Mouse (Mus musculus): ENCODE measurements around the gene Adssl1. TPM values are rescaled to one million over a fixed set of nuclear protein-coding genes. Genes with fewer than 3 reads are reported as not detected.

Gene Adssl1
- polyA plus RNA-seq, 1 experiment from 2014 or later: 4.7 TPM

DNA sequence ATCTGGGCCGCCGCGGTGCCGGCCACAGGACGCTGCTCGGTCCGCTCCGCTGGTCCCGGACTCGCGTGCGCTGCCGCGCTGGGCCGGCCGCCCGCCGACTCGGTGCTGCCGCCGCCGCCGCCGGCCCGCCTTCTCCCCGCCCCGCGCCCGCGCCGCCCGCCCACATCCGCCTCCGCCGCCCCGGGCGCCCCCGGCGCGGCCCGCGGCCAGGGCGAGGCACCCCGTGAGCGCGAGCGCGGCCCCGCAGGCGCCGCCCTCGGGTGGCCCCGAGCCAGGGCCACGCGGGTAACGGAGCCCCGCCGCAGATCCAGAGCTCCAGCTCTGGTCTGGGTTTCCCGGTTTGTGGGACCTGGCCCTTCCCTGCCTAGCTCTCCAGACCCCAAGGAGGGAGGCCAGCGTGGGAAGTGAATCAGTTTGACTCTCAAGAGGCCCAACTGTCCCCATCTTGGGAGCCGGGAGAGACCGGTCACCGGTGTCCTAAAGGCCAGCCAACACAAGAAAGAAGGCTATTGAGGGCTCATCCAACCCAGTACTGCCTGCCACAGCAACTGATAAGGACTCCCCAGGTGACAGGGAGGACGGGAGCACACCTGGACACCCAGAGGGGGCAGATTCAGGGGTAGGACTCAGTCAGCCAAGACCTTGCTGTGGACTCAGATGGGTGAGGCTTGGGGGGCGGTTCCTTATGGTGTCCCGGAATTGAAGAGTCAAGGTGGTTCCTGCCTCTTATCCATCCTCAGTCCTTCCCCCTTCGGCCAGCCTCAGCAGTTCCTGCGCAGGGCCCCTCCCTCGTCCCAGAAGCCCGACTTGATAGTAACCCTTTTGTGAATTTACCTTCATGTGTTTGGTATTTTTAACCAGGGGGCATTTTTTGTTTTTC, 54.5 kb downstream of the Adssl1 start, which contains the start of gene Akt1:
Akt1 (minus strand) TSS at position 753 of the 880 bp plus-strand sequence.
- H3K4me1 ChIP-seq (replicated peaks; ENCODE audit: control insufficient read depth, insufficient read depth): peaks cover 18% of the 10 kb centered on the region
- under 1% methylated on average over 39 of the region's 70 CpGs for WGBS
- no peak for TF ChIP-seq EP300 (optimal IDR thresholded peaks at IDR 0.05)
- no peak for TF ChIP-seq CTCF (IDR thresholded peaks at IDR 0.05; ENCODE audit: low read depth)

GRCm38 (mm10) chr12:112675245-112676035, 55.6 kb downstream of the Adssl1 start:
- Histone ChIP-seq H3K9ac (ENCODE audit: low read length) (peak overlapping the region; percentile 31; the same call in 1 of the 2 replicates), H3K36me3 (ENCODE audit: control insufficient read depth, insufficient read depth, low read length) (0 out of 2 replicates have a peak, but pooled peaks cover 3% of the 10 kb centered on the region), H3K9me3 (ENCODE audit: control insufficient read depth, low read length) (no peaks in the 10 kb centered on the region), H3K4me2 (replicated peaks; ENCODE audit: low read depth) (peak overlapping the region; percentile 80), H3K4me1 (replicated peaks; ENCODE audit: control insufficient read depth, insufficient read depth) (peaks cover 18% of the 10 kb centered on the region), H3K4me3 (ENCODE audit: low read depth, low read length) (peak overlapping the region; percentile 96), H3K27ac (replicated peaks) (peak overlapping the region; percentile 99), H3K27me3 (ENCODE audit: control insufficient read depth, insufficient read depth, low read length) (no peaks in the 10 kb centered on the region)
- DNase-seq (ENCODE audit: low spot score) (peak; percentile 84), ATAC-seq (ENCODE audit: low FRiP score, low TSS enrichment) (0 out of 2 replicates have a peak, but pooled peaks have one; percentile 14)
- 16% methylated on average over 18 of the region's 18 CpGs for WGBS
- TF ChIP-seq CTCF (IDR thresholded peaks at IDR 0.05; ENCODE audit: low read depth): peak; percentile 91
- TF ChIP-seq EP300 (optimal IDR thresholded peaks at IDR 0.05): no peak

More for the DNA sequence above, 54.5 kb downstream of the Adssl1 start, which contains the start of gene Akt1:
- peak within 1 kb of the TSS; percentile 99 for H3K9ac ChIP-seq (ENCODE audit: low read length)
- H3K36me3 ChIP-seq (ENCODE audit: control insufficient read depth, insufficient read depth, low read length): 0 out of 2 replicates have a peak, but pooled peaks cover 8% of the 10 kb centered on the region
- H3K4me3 ChIP-seq (ENCODE audit: low read depth, low read length): peak within 1 kb of the TSS; percentile 96
- ATAC-seq (ENCODE audit: low FRiP score, low TSS enrichment) (peak; percentile 14), DNase-seq (ENCODE audit: low spot score) (peak; percentile 77)
- peak within 1 kb of the TSS; percentile 99 for H3K27ac ChIP-seq (replicated peaks)
- no peaks in the 10 kb centered on the region for H3K27me3 ChIP-seq (ENCODE audit: control insufficient read depth, insufficient read depth, low read length)
- peak within 1 kb of the TSS; percentile 80 for H3K4me2 ChIP-seq (replicated peaks; ENCODE audit: low read depth)
- no peaks in the 10 kb centered on the region for H3K9me3 ChIP-seq (ENCODE audit: control insufficient read depth, low read length)

- DNase-seq (ENCODE audit: low spot score) (no peak), ATAC-seq (ENCODE audit: low FRiP score, low TSS enrichment) (no peak)
- TF ChIP-seq EP300 (optimal IDR thresholded peaks at IDR 0.05): no peak
- TF ChIP-seq CTCF (IDR thresholded peaks at IDR 0.05; ENCODE audit: low read depth): no peak
- Histone ChIP-seq H3K9me3 (ENCODE audit: control insufficient read depth, low read length) (no peaks in the 10 kb centered on the region), H3K4me2 (replicated peaks; ENCODE audit: low read depth) (no peak overlapping the region), H3K9ac (ENCODE audit: low read length) (no peak overlapping the region), H3K27ac (replicated peaks) (no peak overlapping the region), H3K4me3 (ENCODE audit: low read depth, low read length) (no peak overlapping the region), H3K4me1 (replicated peaks; ENCODE audit: control insufficient read depth, insufficient read depth) (peaks cover 10% of the 10 kb centered on the region), H3K27me3 (ENCODE audit: control insufficient read depth, insufficient read depth, low read length) (no peaks in the 10 kb centered on the region), H3K36me3 (ENCODE audit: control insufficient read depth, insufficient read depth, low read length) (peaks cover 4% of the 10 kb centered on the region; the same call in 1 of the 2 replicates)
- WGBS: 35% methylated on average over 5 of the region's 5 CpGs
These were observed 57.2 kb downstream of the Adssl1 start for GRCm38 (mm10) chr12:112677076-112677475.

GRCm38 (mm10) chr12:112677943-112678554, 58.2 kb downstream of the Adssl1 start:
- no peak for DNase-seq (ENCODE audit: low spot score)
- H3K9ac ChIP-seq (ENCODE audit: low read length): peak overlapping the region; percentile 87
- H3K4me2 ChIP-seq (replicated peaks; ENCODE audit: low read depth): peak overlapping the region; percentile 95
- H3K36me3 ChIP-seq (ENCODE audit: control insufficient read depth, insufficient read depth, low read length): peaks cover 4% of the 10 kb centered on the region; the same call in 1 of the 2 replicates
- peaks cover 4% of the 10 kb centered on the region; the same call in 1 of the 2 replicates for H3K4me1 ChIP-seq (replicated peaks; ENCODE audit: control insufficient read depth, insufficient read depth)
- H3K4me3 ChIP-seq (ENCODE audit: low read depth, low read length): peak overlapping the region; percentile 72
- no peak for ATAC-seq (ENCODE audit: low FRiP score, low TSS enrichment)
- H3K9me3 ChIP-seq (ENCODE audit: control insufficient read depth, low read length): no peaks in the 10 kb centered on the region
- peak overlapping the region; percentile 97 for H3K27ac ChIP-seq (replicated peaks)
- WGBS: 30% methylated on average over 19 of the region's 19 CpGs
- H3K27me3 ChIP-seq (ENCODE audit: control insufficient read depth, insufficient read depth, low read length): no peaks in the 10 kb centered on the region
- TF ChIP-seq EP300 (optimal IDR thresholded peaks at IDR 0.05) (no peak), CTCF (IDR thresholded peaks at IDR 0.05; ENCODE audit: low read depth) (no peak; the same call in 1 of the 2 replicates)

- H3K36me3 ChIP-seq (ENCODE audit: control insufficient read depth, insufficient read depth, low read length): peaks cover 4% of the 10 kb centered on the region; the same call in 1 of the 2 replicates
- H3K9me3 ChIP-seq (ENCODE audit: control insufficient read depth, low read length): no peaks in the 10 kb centered on the region
- TF ChIP-seq EP300 (optimal IDR thresholded peaks at IDR 0.05): no peak
- TF ChIP-seq CTCF (IDR thresholded peaks at IDR 0.05; ENCODE audit: low read depth): peak; percentile 59; the same call in 1 of the 2 replicates
- WGBS: under 1% methylated on average over 46 of the region's 60 CpGs
- DNase-seq (ENCODE audit: low spot score) (peak; percentile 88), ATAC-seq (ENCODE audit: low FRiP score, low TSS enrichment) (peak; percentile 61)
- H3K9ac ChIP-seq (ENCODE audit: low read length): peak within 1 kb of the TSS; percentile 87
- 0 out of 2 replicates have a peak, but pooled peaks cover 4% of the 10 kb centered on the region for H3K4me1 ChIP-seq (replicated peaks; ENCODE audit: control insufficient read depth, insufficient read depth)
- H3K27me3 ChIP-seq (ENCODE audit: control insufficient read depth, insufficient read depth, low read length): no peaks in the 10 kb centered on the region
- H3K4me3 ChIP-seq (ENCODE audit: low read depth, low read length): peak within 1 kb of the TSS; percentile 72
- H3K27ac ChIP-seq (replicated peaks): peak within 1 kb of the TSS; percentile 97
- H3K4me2 ChIP-seq (replicated peaks; ENCODE audit: low read depth): peak within 1 kb of the TSS; percentile 95
These were observed 58.7 kb downstream of the Adssl1 start, which contains the start of gene Zbtb42 for GRCm38 (mm10) chr12:112678555-112679026. Zbtb42 (plus strand) TSS chr12:112678828.
